Mouse (Mus musculus) mature B cell (primary cell): Measurements from ENCODE around the gene Tmem182.

Experiments used
- in situ Hi-C: fragments of 300-500 bp; cut with MboI; formaldehyde crosslinking; loops from 2 replicates; pipeline ENCODE4 v1.14.3; 2019

Gene Tmem182

DNA sequence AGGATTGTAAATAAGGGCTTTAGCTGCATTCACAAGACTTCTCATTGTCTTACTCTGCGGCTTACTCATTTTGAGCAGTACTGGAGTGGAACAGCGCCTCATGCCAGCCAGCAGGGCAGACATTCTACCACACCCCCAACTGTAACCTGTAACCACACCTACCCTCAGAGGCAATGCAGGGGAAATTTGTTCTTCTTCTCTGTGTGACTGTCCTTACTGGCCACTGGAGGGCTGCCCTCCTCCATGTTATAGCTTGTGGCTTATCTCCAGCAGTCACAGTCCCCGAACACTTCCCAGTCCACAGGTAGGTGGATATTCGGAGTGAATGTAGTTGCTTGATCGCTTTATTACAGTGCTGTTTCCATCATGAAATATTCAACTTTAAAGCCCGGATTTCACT, 59.6 kb downstream of the Tmem182 start:
- in situ Hi-C loops, result no loop called here

DNA sequence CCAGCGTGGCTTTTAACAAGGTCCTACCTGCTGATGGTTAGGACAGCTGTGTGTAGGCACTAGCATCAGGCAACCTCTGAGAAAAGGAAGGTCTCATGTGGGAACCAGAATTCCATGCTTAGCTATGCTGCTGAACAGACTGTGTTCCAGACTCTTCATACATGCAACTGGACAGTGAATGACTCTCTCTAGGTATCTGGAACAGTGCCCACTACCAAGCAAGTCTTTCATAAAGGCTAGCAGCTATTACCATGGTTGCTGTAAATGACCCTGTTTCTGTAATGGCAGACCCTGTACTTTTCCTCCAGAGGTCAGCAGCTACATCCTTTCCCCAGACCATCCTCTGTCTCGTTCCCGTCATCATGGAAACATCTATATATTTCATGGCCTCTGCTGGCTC, 61.7 kb downstream of the Tmem182 start:
- in situ Hi-C loops, result no loop called here

DNA sequence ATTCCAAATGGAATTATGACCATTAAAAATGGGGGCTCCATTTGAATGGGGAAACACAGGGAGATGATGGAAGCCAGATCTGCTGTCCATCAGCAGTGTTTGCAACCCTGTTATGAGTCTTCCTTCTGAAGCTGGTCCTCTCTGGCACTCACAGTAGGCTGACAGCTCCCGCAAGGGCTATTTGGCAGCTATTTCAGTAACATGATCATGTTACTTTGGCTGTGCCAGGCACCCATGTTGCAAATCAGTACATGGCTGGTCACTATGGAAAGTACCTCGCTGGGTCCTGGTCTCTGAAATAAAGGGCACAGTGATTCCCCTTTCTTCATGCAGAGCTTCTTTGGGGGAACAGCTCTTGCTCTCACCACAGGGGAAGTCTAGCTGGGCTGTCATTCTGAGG, 62.2 kb downstream of the Tmem182 start:
- in situ Hi-C loops, result no loop called here

DNA sequence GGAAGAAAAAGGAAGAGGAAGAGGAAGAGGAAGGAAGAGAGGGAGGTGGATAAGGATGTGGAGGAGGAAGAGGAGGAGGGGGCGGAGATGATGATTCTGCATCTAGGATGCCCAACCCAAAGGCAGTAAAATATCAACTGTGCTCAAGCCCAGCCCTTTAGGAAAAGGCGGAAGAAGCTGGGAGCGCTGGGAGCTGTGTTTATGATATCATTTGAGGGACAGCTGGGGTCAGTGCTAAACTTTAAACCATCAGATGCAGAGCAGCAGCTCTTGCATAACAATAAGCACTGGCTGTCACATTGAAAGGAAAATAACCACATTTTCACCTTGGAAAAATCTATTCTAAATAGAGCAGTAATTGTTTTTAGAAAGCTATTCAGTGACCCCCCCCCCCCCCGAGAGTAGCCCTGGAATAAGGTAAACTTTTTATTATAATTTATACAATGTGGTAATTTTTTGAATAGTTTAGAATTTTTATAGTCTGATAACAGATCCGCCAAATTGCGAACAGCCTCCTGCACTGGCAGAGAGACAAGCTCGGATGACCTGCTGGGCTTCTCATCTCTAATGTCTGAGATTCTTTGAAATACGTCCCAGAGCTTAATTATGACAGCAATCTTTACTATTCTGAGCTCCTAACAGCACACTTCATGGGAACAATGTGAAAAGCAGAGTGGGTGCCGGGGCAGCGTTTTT, 68.5 kb downstream of the Tmem182 start:
- in situ Hi-C loops, result no loop called here

DNA sequence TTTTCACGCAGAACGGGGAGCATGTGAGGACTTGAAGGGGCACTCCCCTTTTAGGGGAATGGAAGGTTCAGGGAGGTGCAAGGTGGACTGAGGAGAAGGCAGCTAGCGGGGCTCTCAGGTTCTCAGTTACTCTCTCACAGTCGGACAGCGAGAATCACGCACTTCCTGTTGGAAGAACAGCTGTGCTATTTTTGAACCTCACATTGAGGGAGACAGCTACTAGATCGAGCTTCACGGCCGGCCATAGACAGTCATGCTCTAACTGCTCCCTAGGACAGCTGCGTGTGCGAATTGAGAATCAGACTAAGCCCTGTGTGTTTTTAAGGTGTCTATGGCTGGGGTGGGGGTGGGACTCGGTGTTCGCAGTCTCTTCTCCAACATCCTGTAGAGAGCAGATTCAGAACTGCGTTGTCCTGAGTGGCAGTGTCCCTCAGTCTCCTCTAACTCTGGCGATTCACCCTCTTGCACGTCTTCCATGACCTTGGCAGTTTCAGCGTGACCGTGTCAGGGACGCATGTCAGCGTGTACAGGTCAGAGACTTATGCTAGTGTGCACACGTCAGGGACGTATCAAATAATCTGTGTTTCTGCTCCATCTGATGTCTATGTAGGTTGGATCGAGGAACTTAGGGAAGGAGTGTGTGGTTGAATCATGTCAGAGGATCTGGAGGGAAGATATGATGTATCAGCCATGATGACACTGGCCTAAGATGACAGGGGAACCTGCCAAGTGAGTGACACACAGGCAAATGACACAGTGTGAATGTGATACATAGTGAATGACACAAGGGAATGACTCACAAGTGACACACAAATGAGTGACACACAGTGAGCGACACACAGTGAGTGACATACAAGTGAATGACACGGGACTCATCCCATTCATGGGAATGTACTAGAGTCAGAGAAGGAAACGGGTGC, 69.3 kb downstream of the Tmem182 start:
- in situ Hi-C loops, result no loop called here

DNA sequence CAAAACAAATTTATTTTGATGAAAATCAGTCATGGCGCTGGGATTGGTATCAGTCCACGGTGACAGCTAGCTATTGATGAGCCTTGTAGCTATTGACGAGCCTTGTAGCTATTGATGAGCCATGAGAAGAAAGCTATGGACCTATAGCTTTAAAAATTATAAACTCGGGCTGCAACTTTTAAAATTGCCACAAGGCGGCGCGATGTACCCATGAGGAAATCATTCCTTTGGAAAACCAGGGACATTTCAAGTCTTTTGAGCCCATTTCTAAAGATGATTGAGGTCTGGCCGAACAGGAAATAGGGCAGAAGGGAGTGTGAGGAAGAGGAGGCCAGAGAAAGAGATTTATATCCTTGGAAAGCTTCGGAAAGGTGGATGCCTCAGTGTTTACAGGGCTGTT, 73.7 kb downstream of the Tmem182 start:
- in situ Hi-C loops, result no loop called here

DNA sequence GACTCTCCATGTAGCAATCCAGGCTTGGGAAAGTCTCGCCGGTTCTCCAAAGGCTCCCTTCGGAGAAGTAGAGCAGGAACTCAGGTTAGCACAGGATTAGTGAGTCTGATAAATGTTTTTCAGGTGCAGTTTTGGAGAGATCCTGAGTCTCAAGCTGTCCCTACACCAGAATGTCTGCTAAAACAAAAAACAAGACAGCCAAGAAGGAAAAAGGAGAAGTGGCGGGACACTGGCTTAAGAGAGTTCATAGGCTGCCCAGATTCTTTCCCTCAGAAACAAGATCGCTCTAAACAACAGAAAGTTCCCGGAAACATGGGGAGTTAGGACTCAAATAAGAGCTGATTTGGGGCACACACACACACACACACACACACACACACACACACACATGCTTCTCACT, 74.1 kb downstream of the Tmem182 start:
- in situ Hi-C loops, result no loop called here

DNA sequence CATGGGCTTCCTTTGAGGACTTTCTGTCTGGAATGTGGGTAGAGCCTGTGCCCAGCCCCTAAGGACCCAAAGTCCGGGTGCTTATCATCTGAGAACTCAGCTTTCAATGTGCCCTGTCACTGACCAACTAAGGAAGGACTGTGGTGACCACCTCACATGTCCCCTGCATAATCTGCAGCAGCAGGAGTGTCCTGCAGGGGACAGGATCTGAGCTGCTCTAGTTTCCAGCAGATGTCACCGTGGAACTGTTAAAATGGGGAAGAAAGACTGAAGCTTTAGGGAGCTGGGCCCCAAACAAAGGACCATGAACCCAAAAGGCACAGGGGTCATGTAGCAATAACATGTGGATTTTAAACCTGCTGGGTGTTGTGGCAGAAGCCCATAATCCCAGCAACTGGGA, 75.1 kb downstream of the Tmem182 start:
- in situ Hi-C loops, result no loop called here

DNA sequence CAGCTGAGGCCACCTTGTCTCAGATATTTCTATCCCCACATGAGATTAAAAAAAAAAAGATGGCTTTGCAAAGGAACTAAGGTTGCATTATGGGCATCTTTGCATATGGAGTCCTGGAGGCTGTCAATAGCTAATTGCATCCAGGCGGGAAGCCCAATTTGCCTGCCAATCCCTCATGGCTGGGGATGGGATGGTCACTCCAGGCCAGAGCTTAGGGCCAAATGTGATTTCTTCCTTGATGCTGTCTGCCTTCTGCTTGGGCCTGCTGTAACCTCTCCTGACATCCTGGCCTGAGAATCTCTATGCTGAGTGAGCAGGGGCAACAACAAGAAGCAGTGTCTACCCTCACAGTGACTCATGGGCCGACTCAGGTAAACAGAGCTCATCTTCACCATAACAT, 78.5 kb downstream of the Tmem182 start:
- in situ Hi-C loops, result no loop called here

DNA sequence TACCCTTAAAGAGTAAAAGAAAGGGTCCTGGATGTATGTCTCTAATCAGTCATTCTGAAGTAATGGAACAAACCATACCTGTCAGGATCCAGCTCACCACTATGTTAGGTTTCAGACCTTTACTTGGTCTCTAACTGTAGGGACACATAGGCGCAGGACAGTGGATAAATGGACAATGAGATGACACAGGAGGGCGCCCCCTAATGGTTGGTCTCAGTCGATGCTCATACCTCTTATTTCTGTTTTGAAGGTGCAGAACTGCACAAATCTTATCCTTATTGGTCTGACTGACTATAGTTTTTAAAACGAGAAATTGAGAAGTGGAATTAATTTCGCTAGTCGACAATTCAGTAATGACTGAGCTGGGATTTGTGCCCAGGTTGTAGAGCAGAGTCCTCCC, 79.5 kb downstream of the Tmem182 start:
- in situ Hi-C loops, result no loop called here

DNA sequence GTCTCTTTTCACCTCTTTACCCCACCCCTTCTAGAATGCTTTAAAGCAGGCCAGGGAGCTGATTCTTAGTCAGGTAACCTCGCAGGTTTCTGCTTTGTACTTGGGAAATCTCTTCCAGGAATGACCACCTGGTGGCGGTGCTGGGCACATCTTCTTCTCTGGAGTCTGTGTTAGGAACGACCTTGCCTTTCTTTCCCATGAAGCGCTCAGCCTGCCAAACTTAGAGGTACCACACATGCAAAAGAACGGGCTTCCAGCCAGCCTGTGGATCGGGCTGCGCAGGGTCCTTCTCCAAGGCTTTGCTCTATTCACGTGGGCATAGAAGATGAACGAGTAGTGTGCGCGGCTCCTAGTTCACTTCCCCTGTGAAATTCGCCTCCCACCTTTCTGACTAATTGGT, 82.3 kb downstream of the Tmem182 start:
- in situ Hi-C loops, result no loop called here

DNA sequence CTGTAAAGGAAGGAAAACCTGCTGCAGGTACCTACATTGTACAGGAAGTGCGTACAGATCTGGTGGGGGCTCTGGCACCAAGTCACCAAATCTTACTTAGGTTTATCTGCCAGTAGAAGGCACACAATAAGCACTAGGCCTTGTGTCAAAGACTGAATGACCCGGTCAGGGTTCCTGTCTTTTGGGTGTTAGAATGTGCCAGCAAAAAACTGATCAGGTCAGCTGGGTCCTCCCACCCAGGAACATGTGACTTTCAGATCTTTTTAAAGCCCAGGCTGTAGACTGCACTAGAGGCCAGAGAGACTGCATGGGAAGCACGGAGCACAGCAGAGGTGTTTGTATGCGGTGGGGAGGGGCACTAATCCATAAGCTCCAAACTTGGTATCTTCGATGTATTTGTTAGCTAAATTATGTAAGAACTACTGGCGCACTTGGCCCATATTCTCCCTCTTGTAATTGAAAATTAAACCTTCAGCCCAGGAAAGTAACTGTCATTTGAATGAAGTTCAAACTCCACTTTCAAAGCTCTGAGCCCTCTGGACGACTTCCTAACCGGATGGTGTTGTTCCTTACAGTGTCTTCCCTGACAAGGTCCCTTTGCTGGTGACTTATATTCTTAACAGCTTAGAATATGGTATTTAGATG, 83.1 kb downstream of the Tmem182 start:
- in situ Hi-C loops, result no loop called here

DNA sequence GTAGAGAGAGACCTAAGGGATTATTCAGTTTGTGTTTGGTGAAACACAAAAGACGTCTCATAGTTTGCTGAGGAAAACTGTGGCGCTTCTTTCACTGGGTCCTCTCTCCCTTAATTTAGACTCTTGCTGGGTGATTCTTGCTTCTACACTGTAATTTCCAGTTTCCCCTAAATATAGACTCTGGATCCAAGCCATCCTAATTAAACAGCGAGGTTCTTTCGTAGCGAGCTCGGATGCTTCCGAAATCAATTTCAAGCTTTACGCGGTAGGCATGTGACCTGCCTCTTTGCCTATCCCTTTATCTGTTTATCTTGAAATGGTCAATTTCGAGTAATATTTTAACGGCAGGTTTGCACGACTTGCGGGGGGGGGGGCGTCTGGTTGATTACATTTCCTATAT, 84.2 kb downstream of the Tmem182 start:
- in situ Hi-C loops, result no loop called here

DNA sequence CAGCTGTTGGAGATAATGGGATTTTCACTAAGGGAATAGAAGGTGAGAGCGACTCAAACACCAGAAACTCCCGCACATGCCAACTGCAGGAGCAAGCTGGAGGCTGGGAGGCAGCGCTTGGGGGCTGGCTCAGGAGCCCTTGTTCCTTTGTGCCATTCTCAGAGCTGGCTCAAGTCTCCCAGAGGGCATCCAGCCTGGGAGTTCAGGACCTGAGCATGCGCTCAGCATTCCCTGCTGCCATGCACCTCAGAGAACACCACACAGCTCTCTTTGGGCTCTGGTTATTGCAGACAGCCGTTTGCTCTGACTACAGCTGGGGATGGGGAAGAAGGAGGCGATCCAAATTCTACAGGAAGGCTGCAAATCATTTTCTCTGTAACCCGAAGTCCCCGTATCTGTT, 84.8 kb downstream of the Tmem182 start:
- in situ Hi-C loops, result no loop called here

DNA sequence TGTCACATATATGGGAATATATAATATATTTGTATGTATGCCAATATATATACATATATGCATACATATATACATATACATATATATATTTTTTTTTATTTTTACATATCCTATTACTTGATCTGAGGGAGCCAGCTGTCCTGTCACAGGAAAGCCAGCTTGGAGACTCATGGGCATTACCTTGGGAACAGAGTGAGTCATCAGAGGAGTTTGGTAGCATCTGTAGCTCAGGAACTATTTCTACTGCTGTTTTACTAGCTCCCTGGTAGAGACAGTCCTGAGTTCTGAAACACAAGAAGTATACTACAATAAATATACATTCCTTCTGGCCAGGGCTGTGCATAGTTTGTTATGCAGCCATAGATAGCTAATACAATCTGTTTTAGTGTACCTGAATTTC, 98.3 kb downstream of the Tmem182 start:
- in situ Hi-C loops, result no loop called here
